Mouse (Mus musculus) forebrain, embryonic 16.5 days (tissue): ENCODE results near the gene Olfr1393. TPM values are rescaled to one million over a fixed set of nuclear protein-coding genes. Genes with fewer than 3 reads are reported as not detected.

Experiments
- ATAC-seq: fragments of 200-750 bp; cut with Nextera tagmentation; 2 replicates; pipeline ENCODE4 v1.8.0; 2017; ENCODE audit warnings: mild to moderate bottlenecking, moderate library complexity
- H3K27ac ChIP-seq: fragments of 300-500 bp; sonication (generic); 2 replicates; pipeline ENCODE4 v1.5.1; 2014; ENCODE audit warnings: low read length, control low read depth
- H3K27me3 ChIP-seq: fragments of 300-500 bp; sonication (generic); replicated peaks from 2 replicates; pipeline ENCODE4 v1.6.1; 2014; ENCODE audit warnings: low read length; ENCODE audit not compliant: control insufficient read depth, insufficient read depth
- H3K36me3 ChIP-seq: fragments of 300-500 bp; sonication (generic); 2 replicates; pipeline ENCODE4 v1.6.1; 2014; ENCODE audit not compliant: control insufficient read depth, insufficient read depth
- H3K4me1 ChIP-seq: fragments of 300-500 bp; sonication (generic); replicated peaks from 2 replicates; pipeline ENCODE4 v1.6.1; 2014; ENCODE audit warnings: low read length; ENCODE audit not compliant: control insufficient read depth, insufficient read depth
- H3K4me2 ChIP-seq: fragments of 300-500 bp; sonication (generic); 2 replicates; pipeline ENCODE4 v1.6.1; 2014; ENCODE audit warnings: mild to moderate bottlenecking, low read length, control low read depth
- H3K4me3 ChIP-seq: fragments of 300-500 bp; sonication (generic); replicated peaks from 2 replicates; pipeline ENCODE4 v1.5.1; 2014; ENCODE audit warnings: mild to moderate bottlenecking, low read length, control low read depth
- H3K9ac ChIP-seq: fragments of 300-500 bp; sonication (generic); replicated peaks from 2 replicates; pipeline ENCODE4 v1.6.1; 2014; ENCODE audit warnings: low read depth, low read length, control low read depth
- H3K9me3 ChIP-seq: fragments of 300-500 bp; sonication (generic); 2 replicates; pipeline ENCODE4 v1.6.1; 2016; ENCODE audit warnings: low read length; ENCODE audit not compliant: control insufficient read depth
- WGBS: fragments of 180-500 bp; shearing (Covaris S2); extraction: QIAGEN DNeasy Blood & Tissue Kit; methylation state at CpG from one replicate; pipeline ENCODE4 v1.1.7; 2014; 5-methylcytosine and 5-hydroxymethylcytosine counted together
- polyA plus RNA-seq: library from polyadenylated mRNA; unstranded; fragments of >200 nt; fragmentation: Nextera tagmentation; extraction: Ambion mirVana; gene quantifications from 2 replicates; pipeline ENCODE4 v1.2.1, GENCODE M21; 2015

Gene Olfr1393
- polyA plus RNA-seq: not detected in 2 replicates

DNA sequence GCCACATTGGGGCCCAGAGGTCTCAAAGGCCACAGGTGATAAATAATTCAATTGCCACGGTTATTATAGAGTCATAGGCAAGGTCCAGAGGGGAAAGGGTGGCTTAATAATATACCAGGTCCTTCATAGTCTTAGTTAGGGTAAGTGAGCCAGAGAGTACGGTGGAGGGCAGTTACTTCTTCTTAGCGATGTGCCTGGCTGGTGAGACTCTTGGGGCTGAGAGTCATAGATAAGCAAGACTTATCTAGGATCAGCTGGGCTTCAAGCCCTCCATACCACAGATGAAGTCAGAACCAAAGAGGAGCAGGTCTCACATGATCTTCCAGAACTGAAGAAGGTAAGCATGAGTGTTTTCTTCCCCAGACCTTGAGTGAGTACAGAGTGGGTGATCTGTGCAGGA, at the start of gene Olfr1393:
TSS of gene Olfr1393 (plus strand) at position 83 of the 400 bp plus-strand sequence.
- no peak for ATAC-seq
- no peaks in the 10 kb centered on the region for H3K27me3 ChIP-seq
- no peaks in the 10 kb centered on the region for H3K36me3 ChIP-seq
- H3K4me3 ChIP-seq: no peak within 1 kb of the TSS
- no peak within 1 kb of the TSS for H3K4me2 ChIP-seq
- H3K4me1 ChIP-seq: no peaks in the 10 kb centered on the region
- H3K27ac ChIP-seq: no peak within 1 kb of the TSS
- WGBS: 94% methylated on average over 3 of the region's 3 CpGs
- no peak within 1 kb of the TSS for H3K9ac ChIP-seq
- H3K9me3 ChIP-seq: no peaks in the 10 kb centered on the region

DNA sequence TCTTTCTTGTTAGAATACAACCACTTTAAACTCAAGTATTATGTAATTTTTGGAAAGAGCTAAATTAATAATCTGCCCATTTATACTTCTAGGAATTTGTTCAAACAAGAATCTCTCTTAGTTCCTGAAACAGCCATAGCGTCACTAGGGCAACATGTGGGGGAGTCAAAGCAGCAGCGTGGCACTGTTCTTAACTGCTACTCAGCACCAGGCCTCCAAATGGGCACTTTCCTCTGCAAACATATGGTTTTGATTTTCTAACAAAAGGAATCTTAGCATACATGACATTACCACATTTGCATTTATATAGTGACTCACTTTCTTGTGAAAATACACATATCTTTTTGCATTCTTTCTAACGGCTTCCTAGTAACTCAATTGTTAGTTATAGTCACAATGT, 45.3 kb upstream of the Olfr1393 start:
- no peak overlapping the region for H3K27ac ChIP-seq
- no peaks in the 10 kb centered on the region for H3K9me3 ChIP-seq
- H3K4me3 ChIP-seq: no peak overlapping the region
- no peak overlapping the region for H3K4me2 ChIP-seq
- H3K4me1 ChIP-seq: no peaks in the 10 kb centered on the region
- ATAC-seq: no peak
- H3K27me3 ChIP-seq: no peaks in the 10 kb centered on the region
- no peak overlapping the region for H3K9ac ChIP-seq
- H3K36me3 ChIP-seq: no peaks in the 10 kb centered on the region
- 62% methylated on average over 3 of the region's 3 CpGs for WGBS

DNA sequence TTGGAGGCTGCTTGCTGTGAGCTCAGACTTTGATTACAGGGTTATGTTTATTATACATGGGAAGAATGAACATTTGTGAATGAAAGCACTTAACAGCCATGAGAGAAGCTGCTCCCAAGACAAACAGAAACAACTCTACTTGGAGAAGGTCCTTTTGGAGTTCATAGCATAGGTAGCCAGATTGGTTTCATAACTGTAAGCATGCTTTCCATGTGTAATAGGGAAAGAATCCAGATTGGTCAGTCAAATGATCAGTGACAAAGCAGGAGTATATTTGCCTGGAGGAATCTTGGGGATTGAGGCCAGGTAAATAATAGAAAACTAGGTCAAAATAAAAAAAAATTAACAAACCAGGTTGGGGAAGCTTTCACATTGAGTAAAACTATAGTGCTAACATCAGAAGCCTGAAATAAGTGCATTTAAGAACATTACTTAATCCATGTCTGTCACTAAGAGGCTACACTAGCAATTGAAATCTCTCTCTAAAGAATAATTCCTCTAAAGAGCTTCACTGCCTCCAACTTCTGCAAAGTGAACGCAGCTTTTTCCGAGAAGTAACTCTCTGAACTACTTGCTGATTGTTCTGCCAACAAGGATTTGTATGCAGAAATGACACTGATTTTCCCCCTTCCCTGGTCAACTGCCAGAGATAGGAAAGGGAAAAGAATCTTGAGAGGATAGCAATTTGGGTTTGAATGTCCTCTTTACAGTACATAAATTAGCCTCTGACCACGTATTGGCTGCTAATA, 42.5 kb upstream of the Olfr1393 start:
- ATAC-seq: no peak

DNA sequence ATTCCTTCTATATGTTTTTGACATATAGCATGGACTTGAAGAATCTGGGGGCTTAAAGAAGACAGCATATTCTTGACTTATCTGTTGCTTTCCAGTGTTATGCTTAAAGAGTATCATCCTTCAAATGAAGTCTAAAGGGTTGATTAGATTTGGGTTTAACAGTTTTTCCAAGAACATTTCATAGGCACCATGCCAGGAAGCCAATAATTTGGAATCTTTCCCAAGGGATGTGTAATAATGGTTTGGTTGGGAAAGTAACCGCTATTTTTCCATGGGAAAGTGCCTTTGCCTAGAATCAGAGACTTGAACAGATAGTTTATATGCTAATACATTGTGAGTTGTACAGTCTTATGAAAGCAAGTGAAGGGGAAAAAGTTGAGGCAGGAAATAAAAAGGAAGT, 41.2 kb upstream of the Olfr1393 start:
- no peak overlapping the region for H3K4me3 ChIP-seq
- 63% methylated on average over 1 of the region's 1 CpGs for WGBS

More for the DNA sequence above, 42.5 kb upstream of the Olfr1393 start:
- no peak overlapping the region for H3K9ac ChIP-seq
- WGBS: 64% methylated on average over 3 of the region's 3 CpGs
- no peaks in the 10 kb centered on the region for H3K27me3 ChIP-seq
- H3K4me2 ChIP-seq: no peak overlapping the region
- no peaks in the 10 kb centered on the region for H3K9me3 ChIP-seq
- no peak overlapping the region for H3K27ac ChIP-seq
- H3K4me1 ChIP-seq: no peaks in the 10 kb centered on the region
- H3K36me3 ChIP-seq: no peaks in the 10 kb centered on the region
- H3K4me3 ChIP-seq: no peak overlapping the region

DNA sequence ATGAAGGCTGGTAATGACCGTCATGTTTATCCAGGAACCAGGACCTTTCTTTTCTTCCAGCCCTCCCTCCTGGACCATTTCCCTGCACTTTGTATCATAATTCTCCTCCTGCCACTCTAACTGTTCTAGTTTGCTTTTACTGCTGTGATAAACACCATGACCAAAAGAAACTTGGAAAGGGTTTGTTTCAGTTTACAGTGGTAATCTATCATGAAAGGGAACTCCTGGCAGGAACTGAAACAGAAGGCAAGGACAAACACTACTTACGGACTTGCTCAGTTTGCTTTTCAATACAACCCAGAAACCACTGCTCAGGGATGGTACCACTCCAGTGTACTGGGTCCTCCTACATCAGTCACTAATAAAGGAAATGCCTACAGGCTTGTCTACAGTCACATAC, 40.6 kb upstream of the Olfr1393 start:
- WGBS: 84% methylated on average over 2 of the region's 2 CpGs
- no peak overlapping the region for H3K9ac ChIP-seq
- no peaks in the 10 kb centered on the region for H3K27me3 ChIP-seq
- H3K9me3 ChIP-seq: no peaks in the 10 kb centered on the region
- H3K4me2 ChIP-seq: no peak overlapping the region
- H3K36me3 ChIP-seq: no peaks in the 10 kb centered on the region
- H3K27ac ChIP-seq: no peak overlapping the region
- no peak overlapping the region for H3K4me3 ChIP-seq
- no peak for ATAC-seq
- H3K4me1 ChIP-seq: no peaks in the 10 kb centered on the region

More for the DNA sequence above, 41.2 kb upstream of the Olfr1393 start:
- no peak overlapping the region for H3K9ac ChIP-seq
- H3K27ac ChIP-seq: no peak overlapping the region
- ATAC-seq: no peak
- no peaks in the 10 kb centered on the region for H3K36me3 ChIP-seq
- no peaks in the 10 kb centered on the region for H3K4me1 ChIP-seq
- H3K4me2 ChIP-seq: no peak overlapping the region
- no peaks in the 10 kb centered on the region for H3K27me3 ChIP-seq
- H3K9me3 ChIP-seq: no peaks in the 10 kb centered on the region

DNA sequence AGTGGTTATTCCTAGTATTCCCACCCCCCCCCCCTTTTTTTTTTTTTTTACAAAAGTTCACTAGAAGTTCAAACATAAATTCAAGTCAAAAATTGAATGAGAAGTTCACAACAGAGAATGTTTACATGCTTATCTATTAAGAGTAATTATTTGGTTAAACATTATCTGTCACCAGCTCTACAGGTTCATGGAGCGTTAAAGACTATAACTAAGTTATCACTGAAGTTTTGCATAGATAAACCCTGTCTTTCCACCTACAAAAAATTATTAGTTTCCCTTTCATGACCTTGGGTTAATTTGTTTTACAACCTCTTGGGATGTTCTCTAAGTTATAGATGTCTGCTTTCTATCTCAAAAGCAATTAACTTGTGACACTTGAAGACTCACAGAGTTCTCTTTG, 37.8 kb upstream of the Olfr1393 start:
- no peak for ATAC-seq
- H3K4me2 ChIP-seq: no peak overlapping the region
- H3K9ac ChIP-seq: no peak overlapping the region
- H3K27me3 ChIP-seq: no peaks in the 10 kb centered on the region
- H3K4me1 ChIP-seq: peaks cover 11% of the 10 kb centered on the region
- H3K4me3 ChIP-seq: no peak overlapping the region
- no peaks in the 10 kb centered on the region for H3K36me3 ChIP-seq
- H3K27ac ChIP-seq: no peak overlapping the region
- H3K9me3 ChIP-seq: no peaks in the 10 kb centered on the region
- WGBS: 92% methylated on average over 1 of the region's 1 CpGs

DNA sequence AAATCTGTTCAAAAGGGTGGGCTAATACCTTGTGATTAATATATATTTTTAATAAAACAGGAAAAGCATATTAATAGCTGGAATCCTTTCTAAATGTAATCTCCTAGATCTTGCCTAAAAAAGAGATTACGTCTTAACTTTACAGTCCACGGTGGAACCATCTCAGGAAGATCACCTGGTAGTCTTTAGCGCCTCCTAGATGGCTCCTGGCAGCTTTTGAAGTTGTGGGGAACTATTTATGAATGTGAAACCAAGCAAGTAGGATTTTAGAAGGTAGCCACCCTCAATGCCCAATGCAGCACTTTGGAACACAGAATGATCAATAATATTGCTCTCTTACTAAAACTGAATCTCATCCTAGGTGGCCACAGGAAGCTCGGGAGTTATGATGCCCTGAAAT, 37.2 kb upstream of the Olfr1393 start:
- ATAC-seq: no peak
- H3K27me3 ChIP-seq: no peaks in the 10 kb centered on the region
- no peak overlapping the region for H3K9ac ChIP-seq
- H3K4me3 ChIP-seq: no peak overlapping the region
- no peak overlapping the region for H3K4me2 ChIP-seq
- H3K4me1 ChIP-seq: peaks cover 17% of the 10 kb centered on the region
- WGBS: 86% methylated on average over 4 of the region's 4 CpGs
- H3K27ac ChIP-seq: no peak overlapping the region
- no peaks in the 10 kb centered on the region for H3K9me3 ChIP-seq
- no peaks in the 10 kb centered on the region for H3K36me3 ChIP-seq

DNA sequence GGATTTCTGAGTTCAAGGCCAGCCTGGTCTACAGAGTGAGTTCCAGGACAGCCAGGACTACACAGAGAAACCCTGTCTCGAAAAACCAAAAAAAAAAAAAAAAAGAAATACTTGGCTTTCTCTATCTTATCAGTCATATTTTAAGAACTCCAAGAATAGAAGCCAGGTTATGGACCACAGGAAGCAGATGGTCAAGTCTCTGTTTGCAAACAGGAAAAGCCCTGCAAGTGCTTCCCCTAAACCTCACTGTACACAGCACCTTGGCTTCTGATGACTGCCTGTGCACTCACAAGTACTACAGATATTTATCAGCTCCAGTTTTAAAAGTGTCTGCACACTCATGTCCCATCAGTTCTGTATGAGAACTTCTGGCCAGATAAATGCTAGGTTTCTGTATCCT, 36.6 kb upstream of the Olfr1393 start:
- Histone ChIP-seq H3K4me3 (no peak overlapping the region), H3K4me1 (peaks cover 17% of the 10 kb centered on the region), H3K36me3 (no peaks in the 10 kb centered on the region), H3K9me3 (no peaks in the 10 kb centered on the region), H3K27me3 (no peaks in the 10 kb centered on the region), H3K27ac (no peak overlapping the region), H3K9ac (no peak overlapping the region), H3K4me2 (no peak overlapping the region)
- WGBS: no CpG with 5 or more reads among the region's 1 CpGs
- ATAC-seq: no peak

DNA sequence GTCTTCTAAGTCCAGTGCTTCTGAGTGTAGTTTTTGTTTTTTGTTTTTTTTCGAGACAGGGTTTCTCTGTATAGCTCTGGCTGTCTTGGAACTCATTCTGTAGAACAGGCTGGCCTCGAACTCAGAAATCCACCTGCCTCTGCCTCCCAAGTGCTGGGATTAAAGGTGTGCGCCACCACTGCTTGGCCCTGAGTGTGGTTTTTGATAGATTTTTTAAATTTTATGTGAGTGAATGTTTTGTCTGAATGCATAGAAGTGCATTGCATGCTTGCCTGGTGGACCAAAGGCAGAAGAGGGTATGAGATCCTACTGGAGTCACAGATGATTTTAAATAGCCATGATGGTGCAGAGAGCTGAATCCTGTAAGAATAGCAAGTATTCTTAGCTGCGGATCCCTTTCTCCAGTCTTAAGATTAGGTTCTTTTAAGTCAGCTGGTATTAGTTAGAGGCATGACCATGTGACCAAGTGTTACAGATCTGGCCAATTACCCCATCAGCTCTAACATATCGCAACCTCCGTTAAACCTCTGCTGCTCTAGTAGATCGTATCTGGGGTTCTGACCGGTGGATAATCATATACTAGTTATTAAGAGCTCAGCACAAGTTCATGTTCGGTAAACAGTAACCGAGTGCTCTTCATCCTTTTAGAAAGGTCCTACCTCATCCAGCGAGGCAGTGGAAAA, 35.0 kb upstream of the Olfr1393 start:
- peak; percentile 3 for ATAC-seq
- Histone ChIP-seq H3K36me3 (no peaks in the 10 kb centered on the region), H3K4me1 (peaks cover 17% of the 10 kb centered on the region), H3K27ac (peak overlapping the region; percentile 95), H3K4me3 (peak overlapping the region; percentile 75), H3K9ac (peak overlapping the region; percentile 84), H3K4me2 (peak overlapping the region; percentile 74), H3K9me3 (no peaks in the 10 kb centered on the region), H3K27me3 (no peaks in the 10 kb centered on the region)
- 19% methylated on average over 11 of the region's 11 CpGs for WGBS
